Mouse (Mus musculus): Measurements from ENCODE around the gene Slc16a14. TPM values are rescaled to one million over a fixed set of nuclear protein-coding genes. Genes with fewer than 3 reads are reported as not detected.

Gene Slc16a14
- total and polyA plus RNA-seq, 3 experiments: 0.10 to 0.13 TPM; not detected in 1

DNA sequence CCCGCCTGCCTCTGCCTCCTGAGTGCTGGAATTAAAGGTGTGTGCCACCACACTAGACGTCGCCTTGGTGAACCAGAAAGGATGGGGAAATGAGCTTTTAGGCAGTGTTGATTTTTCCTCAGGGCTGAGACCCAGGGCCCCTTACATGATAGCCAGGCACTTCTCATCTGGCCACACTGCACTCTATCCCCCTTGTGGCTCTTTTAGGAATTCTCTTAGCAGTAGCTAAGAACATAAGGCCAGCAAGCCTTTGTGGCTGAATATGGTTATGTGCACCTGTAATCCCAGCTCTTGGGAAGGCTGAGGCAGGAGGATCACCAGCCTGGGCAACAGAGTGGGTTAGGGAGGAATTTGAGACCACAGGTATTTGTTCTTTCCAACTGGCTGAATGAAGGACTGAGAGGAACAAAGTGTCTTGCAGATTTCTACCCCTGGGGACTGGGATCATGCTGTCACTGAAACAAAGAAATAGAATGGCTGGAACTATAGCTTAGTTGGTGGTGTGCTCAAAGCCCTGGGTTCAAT lies 68.2 kb downstream of the Slc16a14 start:
- no peaks in the 10 kb centered on the region for H3K36me3 ChIP-seq (replicated peaks in 1 of 2; ENCODE audit: control insufficient read depth in 1 of 2, insufficient read depth in 1 of 2, low read length in 1 of 2)
- TF ChIP-seq POLR2A (IDR thresholded peaks at IDR 0.05; ENCODE audit: low read depth, low read length) (no peak), IRF4 (IDR thresholded peaks at IDR 0.05; ENCODE audit: low read depth, low read length) (no peak), CTCF (conservative IDR thresholded peaks at IDR 0.05 in 1 of 2, IDR thresholded peaks at IDR 0.05 in 1 of 2; ENCODE audit: low read depth in 2 of 2, low read length in 2 of 2) (peak in 1 of 2 experiments; percentile 18; a peak in 1 of 4 replicates), MXI1 (IDR thresholded peaks at IDR 0.05; ENCODE audit: low read depth, low read length) (no peak), RCOR1 (conservative IDR thresholded peaks at IDR 0.05; ENCODE audit: low read depth, low read length) (no peak)
- peaks cover 0 to 26% of the 10 kb centered on the region in 2 experiments; a peak in 2 of 4 replicates for H3K4me1 ChIP-seq (ENCODE audit: control insufficient read depth in 1 of 2, insufficient read depth in 2 of 2)
- no peak overlapping the region for H3K4me2 ChIP-seq (ENCODE audit: insufficient read depth, low read depth, poor library complexity, severe bottlenecking)
- H3K4me3 ChIP-seq (replicated peaks in 1 of 3; ENCODE audit: low read depth in 2 of 3, low read length in 2 of 3, poor library complexity in 1 of 3): no peak overlapping the region
- no peaks in the 10 kb centered on the region for H3K27me3 ChIP-seq (replicated peaks)
- H3K27ac ChIP-seq (ENCODE audit: insufficient read depth, low read depth): no peak overlapping the region
- in situ Hi-C loops (cut with MboI; ENCODE audit: low pct_ligation_motif_present, low pct_unique_long_range_greater_than_20kb, low sequenced_read_pairs) (no loop called here), dilution Hi-C loops (cut with MboI; ENCODE audit: extremely low pct_ligation_motif_present, extremely low pct_unique_long_range_greater_than_20kb, low sequenced_read_pairs) (no loop called here)
- H3K9ac ChIP-seq (ENCODE audit: insufficient read depth, low read depth): no peak overlapping the region
- H3K9me3 ChIP-seq (replicated peaks; ENCODE audit: low read length): no peaks in the 10 kb centered on the region
- no peaks in the 10 kb centered on the region for H3K79me2 ChIP-seq (replicated peaks; ENCODE audit: control insufficient read depth, extremely low read depth, insufficient read depth, poor library complexity, severe bottlenecking)
- no peak for DNase-seq (ENCODE audit: extremely low read depth)

DNA sequence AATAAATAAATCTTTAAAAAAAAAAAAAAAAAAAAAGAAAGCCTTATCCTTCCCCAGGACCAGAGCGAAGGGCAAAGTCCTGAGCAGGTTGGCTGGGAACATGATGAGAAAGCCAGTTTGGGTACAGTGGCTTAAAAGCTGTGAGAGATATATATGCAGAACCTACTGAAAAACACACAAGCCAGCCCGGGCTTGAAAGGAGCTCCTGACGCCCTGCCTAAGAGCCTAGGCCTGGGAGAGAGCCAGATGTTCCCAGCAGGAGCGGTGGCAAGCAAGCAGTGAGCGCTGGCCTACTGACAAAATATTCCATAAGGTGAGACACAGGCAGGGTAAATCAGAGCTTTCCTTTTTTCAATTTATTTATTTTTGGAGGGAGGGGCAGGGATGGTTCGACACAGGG lies 68.7 kb downstream of the Slc16a14 start:
- Histone ChIP-seq H3K4me3 (replicated peaks in 1 of 3; ENCODE audit: low read depth in 2 of 3, low read length in 2 of 3, poor library complexity in 1 of 3) (no peak overlapping the region), H3K27me3 (replicated peaks) (no peaks in the 10 kb centered on the region), H3K9ac (ENCODE audit: insufficient read depth, low read depth) (no peak overlapping the region), H3K9me3 (replicated peaks; ENCODE audit: low read length) (no peaks in the 10 kb centered on the region), H3K36me3 (replicated peaks in 1 of 2; ENCODE audit: control insufficient read depth in 1 of 2, insufficient read depth in 1 of 2, low read length in 1 of 2) (no peaks in the 10 kb centered on the region), H3K27ac (ENCODE audit: insufficient read depth, low read depth) (no peak overlapping the region), H3K4me2 (ENCODE audit: insufficient read depth, low read depth, poor library complexity, severe bottlenecking) (no peak overlapping the region), H3K4me1 (ENCODE audit: control insufficient read depth in 1 of 2, insufficient read depth in 2 of 2) (peaks cover 0 to 26% of the 10 kb centered on the region in 2 experiments; a peak in 2 of 4 replicates), H3K79me2 (replicated peaks; ENCODE audit: control insufficient read depth, extremely low read depth, insufficient read depth, poor library complexity, severe bottlenecking) (no peaks in the 10 kb centered on the region)
- dilution Hi-C loops (cut with MboI; ENCODE audit: extremely low pct_ligation_motif_present, extremely low pct_unique_long_range_greater_than_20kb, low sequenced_read_pairs) (no loop called here), in situ Hi-C loops (cut with MboI; ENCODE audit: low pct_ligation_motif_present, low pct_unique_long_range_greater_than_20kb, low sequenced_read_pairs) (no loop called here)
- DNase-seq (ENCODE audit: extremely low read depth): no peak
- TF ChIP-seq MEF2A (IDR thresholded peaks at IDR 0.05; ENCODE audit: borderline replicate concordance, low read depth, low read length) (no peak), USF1 (IDR thresholded peaks at IDR 0.05; ENCODE audit: low read depth, low read length) (no peak), ZKSCAN1 (IDR thresholded peaks at IDR 0.05; ENCODE audit: borderline replicate concordance, low read depth, low read length) (no peak), CHD2 (IDR thresholded peaks at IDR 0.05; ENCODE audit: low read length) (no peak), CHD1 (IDR thresholded peaks at IDR 0.05; ENCODE audit: low read depth, low read length) (no peak)

DNA sequence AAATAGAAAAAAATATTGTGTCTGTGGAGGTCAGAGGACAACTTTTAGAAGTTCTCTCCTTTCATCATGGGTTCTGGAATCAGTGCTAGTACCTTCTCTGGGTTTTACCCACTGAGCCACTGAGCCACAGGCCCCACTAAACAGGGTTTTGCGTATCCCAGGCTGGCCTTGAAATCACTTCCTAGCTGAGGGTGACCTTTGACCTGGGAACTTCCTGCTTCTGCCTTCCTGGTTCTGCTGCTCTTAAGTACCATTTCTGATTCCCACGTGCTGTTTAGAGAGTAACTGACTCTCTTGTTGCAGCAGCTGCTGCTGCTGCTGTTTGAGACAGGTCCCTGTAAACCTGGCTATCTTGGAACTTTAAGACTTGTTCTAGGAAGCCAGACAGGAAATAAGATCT lies 70.3 kb downstream of the Slc16a14 start:
- no peaks in the 10 kb centered on the region for H3K79me2 ChIP-seq (replicated peaks; ENCODE audit: control insufficient read depth, extremely low read depth, insufficient read depth, poor library complexity, severe bottlenecking)
- no peak overlapping the region for H3K9ac ChIP-seq (ENCODE audit: insufficient read depth, low read depth)
- no peaks in the 10 kb centered on the region for H3K36me3 ChIP-seq (replicated peaks in 1 of 2; ENCODE audit: control insufficient read depth in 1 of 2, insufficient read depth in 1 of 2, low read length in 1 of 2)
- H3K4me1 ChIP-seq (ENCODE audit: control insufficient read depth in 1 of 2, insufficient read depth in 2 of 2): peaks cover 0 to 29% of the 10 kb centered on the region in 2 experiments; a peak in 2 of 4 replicates
- H3K27ac ChIP-seq (ENCODE audit: insufficient read depth, low read depth): no peak overlapping the region
- H3K4me3 ChIP-seq (replicated peaks in 1 of 3; ENCODE audit: low read depth in 2 of 3, low read length in 2 of 3, poor library complexity in 1 of 3): no peak overlapping the region
- dilution Hi-C loops (cut with MboI; ENCODE audit: extremely low pct_ligation_motif_present, extremely low pct_unique_long_range_greater_than_20kb, low sequenced_read_pairs) (no loop called here), in situ Hi-C loops (cut with MboI; ENCODE audit: low pct_ligation_motif_present, low pct_unique_long_range_greater_than_20kb, low sequenced_read_pairs) (no loop called here)
- TF ChIP-seq KAT2A (IDR thresholded peaks at IDR 0.05; ENCODE audit: insufficient replicate concordance, low read length): no peak
- TF ChIP-seq ELF1 (IDR thresholded peaks at IDR 0.05; ENCODE audit: low read depth, low read length): peak; percentile 60
- no peaks in the 10 kb centered on the region for H3K27me3 ChIP-seq (replicated peaks)
- no peak for DNase-seq (ENCODE audit: extremely low read depth)
- no peaks in the 10 kb centered on the region for H3K9me3 ChIP-seq (replicated peaks; ENCODE audit: low read length)
- H3K4me2 ChIP-seq (ENCODE audit: insufficient read depth, low read depth, poor library complexity, severe bottlenecking): no peak overlapping the region

All from CH12.LX (cell line).